Mouse (Mus musculus) cerebellum, adult 9-11 months (tissue): ENCODE measurements around the gene Pld3.
A peak's percentile ranks its signal among the peaks of the same experiment; 100 is the strongest.
"Not testable (repeated sequence)": the region's sequence is repeated elsewhere in the genome, so short reads cannot be mapped to it uniquely, and the experiment has no call there.

Experiments used
- DNase-seq: peaks from one replicate; pipeline ENCODE4 v3.0.0; 2022

Gene Pld3

GRCm38 (mm10) chr7:27520599-27520998 is 32.4 kb downstream of the Pld3 start:
- DNase-seq, result no peak

- DNase-seq, result no peak
These were observed 32.9 kb downstream of the Pld3 start for GRCm38 (mm10) chr7:27520104-27520503.

GRCm38 (mm10) chr7:27518314-27518713 is 34.7 kb downstream of the Pld3 start:
- no peak for DNase-seq

GRCm38 (mm10) chr7:27514961-27515360 is 38.1 kb downstream of the Pld3 start:
- no peak for DNase-seq

GRCm38 (mm10) chr7:27510809-27511208 is 42.2 kb downstream of the Pld3 start:
- DNase-seq, result no peak

- peak; percentile 68 for DNase-seq
These were observed 44.4 kb downstream of the Pld3 start for GRCm38 (mm10) chr7:27508648-27509005.

GRCm38 (mm10) chr7:27507711-27508647 is 45.0 kb downstream of the Pld3 start:
- peak; percentile 94 for DNase-seq

- DNase-seq, result no peak
These were observed 46.1 kb downstream of the Pld3 start for GRCm38 (mm10) chr7:27506765-27507370.

- no peak for DNase-seq
These were observed 51.4 kb downstream of the Pld3 start for GRCm38 (mm10) chr7:27501620-27502019.

- DNase-seq, result no peak
These were observed 54.0 kb downstream of the Pld3 start, which contains the start of gene Prx for GRCm38 (mm10) chr7:27499036-27499435. Gene Prx, plus strand, starts transcription at chr7:27499324.

GRCm38 (mm10) chr7:27494659-27495367 is 58.2 kb downstream of the Pld3 start:
- not testable (repeated sequence) for DNase-seq

GRCm38 (mm10) chr7:27493450-27493849 is 59.6 kb downstream of the Pld3 start:
- DNase-seq, result no peak

GRCm38 (mm10) chr7:27493022-27493421 is 60.0 kb downstream of the Pld3 start:
- no peak for DNase-seq

GRCm38 (mm10) chr7:27491856-27492255 is 61.2 kb downstream of the Pld3 start:
- DNase-seq, result no peak

GRCm38 (mm10) chr7:27490543-27491329 is 62.3 kb downstream of the Pld3 start:
- peak; percentile 94 for DNase-seq

GRCm38 (mm10) chr7:27490227-27490542 is 62.8 kb downstream of the Pld3 start:
- no peak for DNase-seq

GRCm38 (mm10) chr7:27489270-27489869 is 63.6 kb downstream of the Pld3 start:
- DNase-seq, result peak; percentile 74

- DNase-seq, result peak; percentile 80
These were observed 65.2 kb downstream of the Pld3 start for GRCm38 (mm10) chr7:27487740-27488268.

- DNase-seq, result peak; percentile 100
These were observed 66.0 kb downstream of the Pld3 start, which contains the start of gene Sertad1 for GRCm38 (mm10) chr7:27486770-27487697. Gene Sertad1, plus strand, starts transcription at chr7:27486910.

GRCm38 (mm10) chr7:27486102-27486769 is 66.8 kb downstream of the Pld3 start:
- no peak for DNase-seq
